Mouse (Mus musculus): ENCODE measurements around the gene Sppl2b. TPM values are rescaled to one million over a fixed set of nuclear protein-coding genes. Genes with fewer than 3 reads are reported as not detected.

Gene Sppl2b
- polyA plus RNA-seq, 1 experiment from 2014 or later, result 65.3 TPM

- no peak overlapping the region for H3K4me3 ChIP-seq (ENCODE audit: low read depth, low read length)
- H3K4me2 ChIP-seq (ENCODE audit: low read depth, low read length), result no peak overlapping the region
- ATAC-seq (ENCODE audit: low read depth), result no peak
- H3K36me3 ChIP-seq (ENCODE audit: control insufficient read depth, insufficient read depth), result peaks cover 5% of the 10 kb centered on the region
- H3K9me3 ChIP-seq (replicated peaks; ENCODE audit: control insufficient read depth, low read length), result no peaks in the 10 kb centered on the region
- H3K9ac ChIP-seq (ENCODE audit: low read depth, low read length), result no peak overlapping the region
- H3K4me1 ChIP-seq (ENCODE audit: control insufficient read depth, low read depth, low read length), result peaks cover 14% of the 10 kb centered on the region
- 86% methylated on average over 28 of the region's 28 CpGs for whole genome bisulfite sequencing (ENCODE audit: insufficient replicate concordance)
- H3K27me3 ChIP-seq (ENCODE audit: control insufficient read depth, insufficient read depth, low read depth, low read length), result no peaks in the 10 kb centered on the region
- no peak overlapping the region for H3K27ac ChIP-seq (ENCODE audit: low read length)
These were observed 49.1 kb downstream of the Sppl2b start for GRCm38 (mm10) chr10:80904004-80904693.

GRCm38 (mm10) chr10:80904709-80905108 lies 49.6 kb downstream of the Sppl2b start:
- Histone ChIP-seq H3K9ac (ENCODE audit: low read depth, low read length) (no peak overlapping the region), H3K27me3 (ENCODE audit: control insufficient read depth, insufficient read depth, low read depth, low read length) (no peaks in the 10 kb centered on the region), H3K9me3 (replicated peaks; ENCODE audit: control insufficient read depth, low read length) (no peaks in the 10 kb centered on the region), H3K4me1 (ENCODE audit: control insufficient read depth, low read depth, low read length) (peaks cover 8% of the 10 kb centered on the region), H3K36me3 (ENCODE audit: control insufficient read depth, insufficient read depth) (peaks cover 4% of the 10 kb centered on the region), H3K4me3 (ENCODE audit: low read depth, low read length) (no peak overlapping the region), H3K27ac (ENCODE audit: low read length) (no peak overlapping the region), H3K4me2 (ENCODE audit: low read depth, low read length) (no peak overlapping the region)
- 78% methylated on average over 11 of the region's 11 CpGs for WGBS (ENCODE audit: insufficient replicate concordance)
- no peak for ATAC-seq (ENCODE audit: low read depth)

- 84% methylated on average over 22 of the region's 22 CpGs for WGBS (ENCODE audit: insufficient replicate concordance)
- H3K4me1 ChIP-seq (ENCODE audit: control insufficient read depth, low read depth, low read length), result peaks cover 8% of the 10 kb centered on the region
- H3K36me3 ChIP-seq (ENCODE audit: control insufficient read depth, insufficient read depth), result peaks cover 2% of the 10 kb centered on the region
- no peak overlapping the region for H3K9ac ChIP-seq (ENCODE audit: low read depth, low read length)
- H3K4me3 ChIP-seq (ENCODE audit: low read depth, low read length), result no peak overlapping the region
- H3K27me3 ChIP-seq (ENCODE audit: control insufficient read depth, insufficient read depth, low read depth, low read length), result no peaks in the 10 kb centered on the region
- H3K4me2 ChIP-seq (ENCODE audit: low read depth, low read length), result no peak overlapping the region
- no peak for ATAC-seq (ENCODE audit: low read depth)
- H3K27ac ChIP-seq (ENCODE audit: low read length), result no peak overlapping the region
- H3K9me3 ChIP-seq (replicated peaks; ENCODE audit: control insufficient read depth, low read length), result no peaks in the 10 kb centered on the region
These were observed 54.5 kb downstream of the Sppl2b start for GRCm38 (mm10) chr10:80909375-80910162.

GRCm38 (mm10) chr10:80911354-80911753 lies 56.3 kb downstream of the Sppl2b start:
- Histone ChIP-seq H3K4me2 (ENCODE audit: low read depth, low read length) (no peak overlapping the region), H3K27ac (ENCODE audit: low read length) (no peak overlapping the region), H3K4me3 (ENCODE audit: low read depth, low read length) (no peak overlapping the region), H3K36me3 (ENCODE audit: control insufficient read depth, insufficient read depth) (no peaks in the 10 kb centered on the region), H3K4me1 (ENCODE audit: control insufficient read depth, low read depth, low read length) (peaks cover 25% of the 10 kb centered on the region), H3K9ac (ENCODE audit: low read depth, low read length) (no peak overlapping the region), H3K27me3 (ENCODE audit: control insufficient read depth, insufficient read depth, low read depth, low read length) (no peaks in the 10 kb centered on the region), H3K9me3 (replicated peaks; ENCODE audit: control insufficient read depth, low read length) (no peaks in the 10 kb centered on the region)
- 80% methylated on average over 4 of the region's 4 CpGs for WGBS (ENCODE audit: insufficient replicate concordance)
- no peak for ATAC-seq (ENCODE audit: low read depth)

GRCm38 (mm10) chr10:80911891-80912290 lies 56.8 kb downstream of the Sppl2b start:
- Histone ChIP-seq H3K4me3 (ENCODE audit: low read depth, low read length) (no peak overlapping the region), H3K9ac (ENCODE audit: low read depth, low read length) (no peak overlapping the region), H3K27ac (ENCODE audit: low read length) (no peak overlapping the region), H3K4me2 (ENCODE audit: low read depth, low read length) (no peak overlapping the region), H3K27me3 (ENCODE audit: control insufficient read depth, insufficient read depth, low read depth, low read length) (no peaks in the 10 kb centered on the region), H3K9me3 (replicated peaks; ENCODE audit: control insufficient read depth, low read length) (no peaks in the 10 kb centered on the region), H3K36me3 (ENCODE audit: control insufficient read depth, insufficient read depth) (no peaks in the 10 kb centered on the region), H3K4me1 (ENCODE audit: control insufficient read depth, low read depth, low read length) (peaks cover 28% of the 10 kb centered on the region)
- no peak for ATAC-seq (ENCODE audit: low read depth)

GRCm38 (mm10) chr10:80913364-80914011 lies 58.4 kb downstream of the Sppl2b start:
- no peak overlapping the region for H3K27ac ChIP-seq (ENCODE audit: low read length)
- H3K4me3 ChIP-seq (ENCODE audit: low read depth, low read length), result no peak overlapping the region
- no peak overlapping the region for H3K4me2 ChIP-seq (ENCODE audit: low read depth, low read length)
- ATAC-seq (ENCODE audit: low read depth), result no peak
- no peaks in the 10 kb centered on the region for H3K36me3 ChIP-seq (ENCODE audit: control insufficient read depth, insufficient read depth)
- peaks cover 36% of the 10 kb centered on the region for H3K4me1 ChIP-seq (ENCODE audit: control insufficient read depth, low read depth, low read length)
- H3K9ac ChIP-seq (ENCODE audit: low read depth, low read length), result no peak overlapping the region
- 75% methylated on average over 7 of the region's 8 CpGs for WGBS (ENCODE audit: insufficient replicate concordance)
- H3K27me3 ChIP-seq (ENCODE audit: control insufficient read depth, insufficient read depth, low read depth, low read length), result peaks cover 8% of the 10 kb centered on the region
- H3K9me3 ChIP-seq (replicated peaks; ENCODE audit: control insufficient read depth, low read length), result no peaks in the 10 kb centered on the region

- Histone ChIP-seq H3K9me3 (replicated peaks; ENCODE audit: control insufficient read depth, low read length) (no peaks in the 10 kb centered on the region), H3K4me3 (ENCODE audit: low read depth, low read length) (no peak overlapping the region), H3K27me3 (ENCODE audit: control insufficient read depth, insufficient read depth, low read depth, low read length) (peaks cover 8% of the 10 kb centered on the region), H3K27ac (ENCODE audit: low read length) (no peak overlapping the region), H3K9ac (ENCODE audit: low read depth, low read length) (no peak overlapping the region), H3K36me3 (ENCODE audit: control insufficient read depth, insufficient read depth) (no peaks in the 10 kb centered on the region), H3K4me1 (ENCODE audit: control insufficient read depth, low read depth, low read length) (peaks cover 38% of the 10 kb centered on the region), H3K4me2 (ENCODE audit: low read depth, low read length) (no peak overlapping the region)
- ATAC-seq (ENCODE audit: low read depth), result no peak
- WGBS (ENCODE audit: insufficient replicate concordance), result 76% methylated on average over 5 of the region's 5 CpGs
These were observed 59.2 kb downstream of the Sppl2b start for GRCm38 (mm10) chr10:80914253-80914656.

- Histone ChIP-seq H3K36me3 (ENCODE audit: control insufficient read depth, insufficient read depth) (no peaks in the 10 kb centered on the region), H3K27ac (ENCODE audit: low read length) (no peak overlapping the region), H3K27me3 (ENCODE audit: control insufficient read depth, insufficient read depth, low read depth, low read length) (peaks cover 8% of the 10 kb centered on the region), H3K9me3 (replicated peaks; ENCODE audit: control insufficient read depth, low read length) (no peaks in the 10 kb centered on the region), H3K4me3 (ENCODE audit: low read depth, low read length) (no peak overlapping the region), H3K4me1 (ENCODE audit: control insufficient read depth, low read depth, low read length) (peaks cover 38% of the 10 kb centered on the region), H3K9ac (ENCODE audit: low read depth, low read length) (no peak overlapping the region), H3K4me2 (ENCODE audit: low read depth, low read length) (no peak overlapping the region)
- 24% methylated on average over 2 of the region's 2 CpGs for WGBS (ENCODE audit: insufficient replicate concordance)
- no peak for ATAC-seq (ENCODE audit: low read depth)
These were observed 60.2 kb downstream of the Sppl2b start for GRCm38 (mm10) chr10:80915260-80915659.

GRCm38 (mm10) chr10:80915736-80916135 lies 60.7 kb downstream of the Sppl2b start:
- Histone ChIP-seq H3K4me2 (ENCODE audit: low read depth, low read length) (no peak overlapping the region), H3K36me3 (ENCODE audit: control insufficient read depth, insufficient read depth) (no peaks in the 10 kb centered on the region), H3K27ac (ENCODE audit: low read length) (no peak overlapping the region), H3K4me3 (ENCODE audit: low read depth, low read length) (no peak overlapping the region), H3K9ac (ENCODE audit: low read depth, low read length) (no peak overlapping the region), H3K27me3 (ENCODE audit: control insufficient read depth, insufficient read depth, low read depth, low read length) (peaks cover 8% of the 10 kb centered on the region), H3K4me1 (ENCODE audit: control insufficient read depth, low read depth, low read length) (peaks cover 38% of the 10 kb centered on the region), H3K9me3 (replicated peaks; ENCODE audit: control insufficient read depth, low read length) (no peaks in the 10 kb centered on the region)
- WGBS (ENCODE audit: insufficient replicate concordance), result 76% methylated on average over 4 of the region's 4 CpGs
- ATAC-seq (ENCODE audit: low read depth), result no peak

Data from liver, embryonic 16.5 days (tissue).